Mouse (Mus musculus) liver, embryonic 11.5 days (tissue): ENCODE data around the gene Ly6f. TPM values are rescaled to one million over a fixed set of nuclear protein-coding genes. Genes with fewer than 3 reads are reported as not detected.

Source experiments
- ATAC-seq: fragments of 200-750 bp; cut with Nextera tagmentation; replicated peaks from 2 replicates; pipeline ENCODE4 v1.8.0; 2017; ENCODE audit warnings: moderate number of reproducible peaks, mild to moderate bottlenecking, moderate TSS enrichment, moderate library complexity; ENCODE audit not compliant: low FRiP score
- DNase-seq: peaks from one replicate; pipeline ENCODE4 v3.0.0-alpha.2; 2017; ENCODE audit warnings: low spot score
- H3K27ac ChIP-seq: fragments of 300-500 bp; sonication (generic); 2 replicates; pipeline ENCODE4 v1.5.1; 2014; ENCODE audit warnings: mild to moderate bottlenecking, low read depth, low read length, control low read depth
- H3K27me3 ChIP-seq: fragments of 300-500 bp; sonication (generic); replicated peaks from 2 replicates; pipeline ENCODE4 v1.6.1; 2014; ENCODE audit warnings: low read length, mixed read lengths; ENCODE audit not compliant: control insufficient read depth, insufficient read depth
- H3K36me3 ChIP-seq: fragments of 300-500 bp; sonication (generic); 2 replicates; pipeline ENCODE4 v1.6.1; 2014; ENCODE audit warnings: mild to moderate bottlenecking, low read length, moderate library complexity, mixed read lengths; ENCODE audit not compliant: control insufficient read depth, insufficient read depth
- H3K4me1 ChIP-seq: fragments of 300-500 bp; sonication (generic); replicated peaks from 2 replicates; pipeline ENCODE4 v1.6.1; 2014; ENCODE audit warnings: low read length, mixed read lengths; ENCODE audit not compliant: control insufficient read depth, insufficient read depth
- H3K4me2 ChIP-seq: fragments of 300-500 bp; sonication (generic); 2 replicates; pipeline ENCODE4 v1.6.1; 2014; ENCODE audit warnings: mild to moderate bottlenecking, control low read depth, moderate library complexity
- H3K4me3 ChIP-seq: fragments of 300-500 bp; sonication (generic); 2 replicates; pipeline ENCODE4 v1.5.1; 2014; ENCODE audit warnings: low read depth, low read length, control low read depth
- H3K9ac ChIP-seq: fragments of 300-500 bp; sonication (generic); 2 replicates; pipeline ENCODE4 v1.6.1; 2014; ENCODE audit warnings: low read depth, low read length, control low read depth
- H3K9me3 ChIP-seq: fragments of 300-500 bp; sonication (generic); 2 replicates; pipeline ENCODE4 v1.6.1; 2016; ENCODE audit warnings: low read length, inconsistent platforms, mixed read lengths; ENCODE audit not compliant: control insufficient read depth
- WGBS: fragments of 180-500 bp; shearing (Covaris S2); extraction: QIAGEN DNeasy Blood & Tissue Kit; methylation state at CpG from one replicate; pipeline ENCODE4 v1.1.7; 2014; 5-methylcytosine and 5-hydroxymethylcytosine counted together
- polyA plus RNA-seq: library from polyadenylated mRNA; unstranded; fragments of >200 nt; fragmentation: Nextera tagmentation; extraction: Ambion mirVana; gene quantifications from 2 replicates; pipeline ENCODE4 v1.2.1, GENCODE M21; 2014

Gene Ly6f
- polyA plus RNA-seq, 1 experiment from 2014 or later: not detected

DNA sequence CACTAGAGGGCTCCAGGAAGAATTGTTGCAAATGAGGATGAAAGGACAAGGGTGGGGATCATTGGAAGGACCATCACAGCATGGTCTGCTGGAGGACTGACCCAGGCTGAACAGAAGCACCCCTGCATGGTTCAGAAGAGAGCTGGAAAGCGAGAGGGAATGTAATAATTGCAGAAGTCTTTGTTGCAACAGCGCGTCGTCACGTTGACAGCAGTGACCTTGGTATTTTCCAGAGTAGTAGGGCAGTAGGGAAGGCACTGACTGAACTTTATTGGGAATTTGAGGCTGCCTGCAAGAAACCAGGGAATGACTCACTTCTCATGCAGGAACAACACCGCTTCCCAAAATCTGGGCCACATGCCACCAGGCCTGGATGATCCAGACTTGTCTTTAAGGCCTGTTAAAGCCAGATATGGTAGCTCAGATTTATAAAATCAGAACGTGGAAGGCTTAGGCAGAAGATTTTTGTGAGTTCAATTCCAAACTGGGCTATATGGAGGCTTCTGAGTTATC is 25.7 kb downstream of the Ly6f start:
- ATAC-seq (no peak), DNase-seq (no peak)
- Histone ChIP-seq H3K27ac (no peak overlapping the region), H3K4me2 (no peak overlapping the region), H3K27me3 (no peaks in the 10 kb centered on the region), H3K9me3 (no peaks in the 10 kb centered on the region), H3K36me3 (no peaks in the 10 kb centered on the region), H3K4me3 (no peak overlapping the region), H3K4me1 (no peaks in the 10 kb centered on the region), H3K9ac (no peak overlapping the region)
- WGBS: 81% methylated on average over 7 of the region's 7 CpGs

DNA sequence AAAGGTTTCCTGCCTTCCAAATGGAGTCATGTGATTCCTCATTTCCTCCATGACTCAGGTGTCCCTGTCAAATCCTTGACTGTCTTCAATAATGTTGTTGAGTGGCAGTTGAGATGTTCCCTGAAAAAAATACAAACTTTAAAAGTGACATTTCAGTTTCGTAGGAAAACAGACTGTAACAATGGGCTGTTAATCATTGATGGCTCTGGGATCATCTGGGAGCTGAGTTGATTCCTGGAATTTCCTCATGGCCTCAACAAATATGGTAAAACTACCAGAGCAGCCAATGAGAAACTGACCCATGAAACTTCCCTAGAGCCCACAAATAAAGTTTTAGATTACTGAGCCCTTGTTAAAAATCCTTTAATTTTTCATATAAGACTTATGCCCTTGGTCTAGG is 37.9 kb downstream of the Ly6f start:
- Histone ChIP-seq H3K9me3 (peaks cover 3% of the 10 kb centered on the region; the same call in 1 of the 2 replicates), H3K9ac (no peak overlapping the region), H3K4me1 (no peaks in the 10 kb centered on the region), H3K27ac (no peak overlapping the region), H3K4me3 (no peak overlapping the region), H3K4me2 (no peak overlapping the region), H3K36me3 (no peaks in the 10 kb centered on the region), H3K27me3 (no peaks in the 10 kb centered on the region)
- WGBS: 62% methylated on average over 1 of the region's 1 CpGs
- DNase-seq (no peak), ATAC-seq (no peak)

DNA sequence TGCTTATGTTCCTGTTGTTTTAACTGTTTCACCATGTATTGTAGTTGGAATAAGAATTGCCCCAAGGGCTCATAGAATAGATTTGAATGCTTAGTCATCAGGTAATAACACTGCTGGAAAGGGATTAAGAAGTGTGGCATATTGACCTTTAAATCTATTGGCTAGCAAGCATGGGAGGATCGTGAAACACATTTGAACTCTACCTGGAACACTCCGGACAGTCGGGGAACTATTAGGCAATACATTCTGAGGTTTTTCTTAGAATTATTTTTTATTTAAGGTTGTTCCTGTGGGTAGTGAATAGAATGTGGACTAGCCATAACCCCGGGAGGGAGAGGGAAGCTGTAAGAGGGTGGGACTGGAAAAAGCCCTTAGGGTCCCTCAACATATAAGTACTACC is 41.0 kb downstream of the Ly6f start:
- Histone ChIP-seq H3K27ac (no peak overlapping the region), H3K4me3 (no peak overlapping the region), H3K4me1 (no peaks in the 10 kb centered on the region), H3K9me3 (peaks cover 3% of the 10 kb centered on the region; the same call in 1 of the 2 replicates), H3K36me3 (no peaks in the 10 kb centered on the region), H3K9ac (no peak overlapping the region), H3K27me3 (no peaks in the 10 kb centered on the region), H3K4me2 (no peak overlapping the region)
- DNase-seq (no peak), ATAC-seq (no peak)
- 82% methylated on average over 4 of the region's 4 CpGs for WGBS

DNA sequence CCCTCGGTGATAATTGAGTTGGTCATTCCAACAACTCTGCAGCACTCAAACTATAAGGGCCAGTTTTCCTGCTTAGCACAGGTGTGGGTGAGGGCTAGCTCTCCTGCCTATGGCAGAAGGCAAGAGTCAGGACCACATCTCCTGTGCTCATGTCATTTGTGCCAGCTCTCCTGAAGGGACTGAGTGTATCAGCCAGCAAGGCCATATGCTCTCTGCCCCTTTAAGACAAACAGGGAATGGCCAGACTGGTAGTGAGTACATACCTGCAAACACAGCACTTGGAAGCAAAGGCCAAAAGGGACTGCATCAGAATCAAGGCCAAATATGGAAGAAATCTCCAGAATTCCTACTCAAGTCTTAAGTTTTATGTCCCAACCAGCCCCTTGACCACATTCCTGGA is 41.7 kb downstream of the Ly6f start:
- WGBS: 95% methylated on average over 1 of the region's 1 CpGs

DNA sequence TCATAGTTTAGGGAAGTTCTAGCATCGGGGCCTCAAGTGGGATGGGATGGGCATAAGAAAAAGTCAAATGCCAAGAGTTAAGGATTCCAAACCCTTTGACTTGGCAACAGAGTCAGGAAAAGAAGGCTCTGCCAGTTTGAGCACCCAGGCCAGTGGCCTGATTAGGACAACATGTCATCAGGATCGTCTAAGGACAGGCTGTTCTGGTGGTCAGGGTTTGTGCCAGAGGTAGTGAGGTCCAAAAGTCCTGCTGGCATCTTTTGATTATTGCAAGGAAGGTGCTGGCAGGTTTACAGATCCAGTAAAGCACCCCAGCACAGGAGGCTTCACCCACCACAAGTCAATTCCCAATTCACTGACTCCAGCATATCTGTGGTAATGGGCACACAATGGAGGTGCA is 46.2 kb downstream of the Ly6f start:
- Histone ChIP-seq H3K36me3 (no peaks in the 10 kb centered on the region), H3K4me2 (no peak overlapping the region), H3K4me1 (no peaks in the 10 kb centered on the region), H3K9ac (no peak overlapping the region), H3K27ac (no peak overlapping the region), H3K9me3 (peaks cover 2% of the 10 kb centered on the region; the same call in 1 of the 2 replicates), H3K4me3 (no peak overlapping the region), H3K27me3 (no peaks in the 10 kb centered on the region)
- 78% methylated on average over 2 of the region's 2 CpGs for WGBS
- ATAC-seq (no peak), DNase-seq (no peak)

More for the DNA sequence above, 41.7 kb downstream of the Ly6f start:
- Histone ChIP-seq H3K4me2 (no peak overlapping the region), H3K4me1 (no peaks in the 10 kb centered on the region), H3K36me3 (no peaks in the 10 kb centered on the region), H3K4me3 (no peak overlapping the region), H3K9ac (no peak overlapping the region), H3K27ac (no peak overlapping the region), H3K9me3 (peaks cover 3% of the 10 kb centered on the region; the same call in 1 of the 2 replicates), H3K27me3 (no peaks in the 10 kb centered on the region)
- ATAC-seq (no peak), DNase-seq (no peak)

DNA sequence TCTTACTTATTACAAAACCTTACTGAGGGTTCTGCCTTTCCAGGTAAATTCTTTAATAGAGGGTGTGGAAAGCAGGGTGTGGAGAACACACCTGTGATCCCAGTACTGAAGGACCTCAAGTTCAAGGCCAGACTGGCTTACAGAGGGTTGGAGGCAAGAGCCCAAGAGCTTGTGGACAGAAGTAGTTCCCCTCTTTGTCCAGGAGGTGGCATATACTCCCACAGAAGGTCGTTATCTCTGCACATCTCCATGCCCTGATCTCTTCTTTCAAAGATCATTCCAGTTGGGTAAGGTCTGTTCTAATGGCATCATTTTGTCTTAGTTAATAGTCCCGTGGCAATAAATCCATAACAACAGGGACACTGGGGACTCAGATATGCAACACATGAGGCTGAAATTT is 49.0 kb downstream of the Ly6f start:
- Histone ChIP-seq H3K27me3 (no peaks in the 10 kb centered on the region), H3K27ac (no peak overlapping the region), H3K9me3 (no peaks in the 10 kb centered on the region), H3K4me3 (no peak overlapping the region), H3K9ac (no peak overlapping the region), H3K4me1 (no peaks in the 10 kb centered on the region), H3K4me2 (no peak overlapping the region), H3K36me3 (no peaks in the 10 kb centered on the region)
- 49% methylated on average over 2 of the region's 2 CpGs for WGBS
- ATAC-seq (no peak), DNase-seq (no peak)

DNA sequence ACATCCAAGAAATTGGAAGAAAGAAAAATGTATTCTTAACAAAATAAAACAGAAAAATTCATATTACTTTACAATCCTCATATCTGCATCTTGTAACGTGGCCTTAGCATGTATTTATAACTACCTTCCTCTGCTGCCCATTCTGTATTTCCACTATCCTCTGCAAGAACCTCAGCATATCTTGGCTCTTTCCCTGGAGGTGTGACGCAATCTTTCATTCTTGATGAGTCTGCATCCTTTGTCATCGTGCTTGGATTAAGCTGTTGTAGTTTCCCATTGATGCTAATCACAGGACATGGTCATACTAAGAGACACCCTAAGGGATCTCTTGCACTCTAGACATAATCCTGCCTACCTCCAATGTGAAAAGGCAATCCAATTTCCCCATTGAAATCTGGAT is 50.4 kb downstream of the Ly6f start:
- H3K27me3 ChIP-seq: no peaks in the 10 kb centered on the region
- no peaks in the 10 kb centered on the region for H3K9me3 ChIP-seq
- DNase-seq (no peak), ATAC-seq (no peak)
- WGBS: 79% methylated on average over 3 of the region's 3 CpGs
- no peak overlapping the region for H3K27ac ChIP-seq
- H3K4me1 ChIP-seq: no peaks in the 10 kb centered on the region
- H3K9ac ChIP-seq: no peak overlapping the region
- H3K36me3 ChIP-seq: no peaks in the 10 kb centered on the region
- H3K4me2 ChIP-seq: no peak overlapping the region
- no peak overlapping the region for H3K4me3 ChIP-seq

DNA sequence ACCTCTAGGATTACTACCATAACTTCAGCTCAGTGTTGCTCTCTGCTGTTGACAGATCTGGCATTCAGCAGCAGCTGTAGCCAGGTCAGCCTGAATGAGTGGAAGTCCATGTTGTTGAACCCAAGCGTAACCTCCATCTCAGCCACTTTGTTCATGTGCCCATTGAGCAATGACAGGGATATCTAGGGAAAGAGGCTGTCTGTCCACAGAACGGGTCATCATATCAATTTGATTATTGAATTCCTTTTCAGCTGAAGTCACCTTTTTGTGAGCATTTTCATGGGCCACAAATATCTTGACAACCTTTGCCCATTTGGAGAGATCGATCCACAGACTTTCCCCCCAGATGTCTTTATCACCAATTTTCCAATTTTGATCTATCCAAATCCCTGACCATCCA is 51.9 kb downstream of the Ly6f start:
- ATAC-seq: no peak
- no peak overlapping the region for H3K4me3 ChIP-seq
- no peak overlapping the region for H3K9ac ChIP-seq
- H3K9me3 ChIP-seq: no peaks in the 10 kb centered on the region
- H3K27me3 ChIP-seq: no peaks in the 10 kb centered on the region
- no peak overlapping the region for H3K27ac ChIP-seq
- no peaks in the 10 kb centered on the region for H3K36me3 ChIP-seq
- WGBS: 69% methylated on average over 3 of the region's 3 CpGs
- H3K4me1 ChIP-seq: no peaks in the 10 kb centered on the region
- H3K4me2 ChIP-seq: no peak overlapping the region
- DNase-seq: no peak
